Mouse (Mus musculus) left cerebral cortex, adult 9 months (tissue): ENCODE measurements around the gene Ttll13.

ENCODE experiments used
- DNase-seq, 2 experiments: peaks; one replicate each; pipeline ENCODE4 v3.0.0; 2022; ENCODE audit warnings: low spot score in 2 of 2

Ttll13 gene

DNA sequence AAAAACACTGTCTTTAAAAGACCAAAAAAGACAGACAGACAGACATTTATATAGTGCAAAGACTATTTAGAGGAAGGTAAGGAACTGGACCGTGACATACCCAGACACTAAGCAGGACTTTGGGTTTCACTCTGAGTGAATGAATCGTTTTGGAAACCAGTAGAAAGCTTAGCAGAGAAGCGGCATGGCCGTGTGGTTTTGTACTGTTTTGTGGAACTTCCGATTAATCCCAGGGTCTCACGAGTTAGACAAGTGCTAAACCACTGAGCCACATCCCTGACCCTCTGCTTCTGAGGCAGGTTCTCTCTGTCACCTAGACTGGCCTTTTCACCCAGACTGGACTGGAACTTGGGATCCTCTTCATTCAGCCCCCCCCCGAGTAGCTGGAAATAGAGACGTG lies 31.7 kb upstream of the Ttll13 start:
- no peak for DNase-seq

DNA sequence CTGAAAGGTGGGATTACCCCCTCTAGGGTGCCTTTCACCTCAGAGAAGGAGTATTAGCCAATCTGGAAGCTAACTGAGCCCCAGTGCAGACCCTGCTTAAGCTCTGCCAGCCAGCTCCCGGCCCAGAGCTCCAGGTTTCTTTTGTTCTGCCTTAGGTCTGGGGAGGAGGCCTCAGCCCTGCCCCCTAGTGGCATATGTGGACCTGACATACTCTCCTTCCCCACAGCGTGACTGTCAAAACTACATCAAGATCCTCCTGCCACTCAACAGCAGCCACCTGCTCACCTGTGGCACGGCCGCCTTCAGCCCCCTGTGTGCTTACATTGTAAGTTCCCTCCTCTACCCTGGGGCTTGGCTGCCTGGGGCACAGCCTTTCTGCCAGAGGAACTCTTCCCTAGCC lies 30.8 kb upstream of the Ttll13 start:
- peak in 1 of 2 experiments; percentile 70 for DNase-seq

DNA sequence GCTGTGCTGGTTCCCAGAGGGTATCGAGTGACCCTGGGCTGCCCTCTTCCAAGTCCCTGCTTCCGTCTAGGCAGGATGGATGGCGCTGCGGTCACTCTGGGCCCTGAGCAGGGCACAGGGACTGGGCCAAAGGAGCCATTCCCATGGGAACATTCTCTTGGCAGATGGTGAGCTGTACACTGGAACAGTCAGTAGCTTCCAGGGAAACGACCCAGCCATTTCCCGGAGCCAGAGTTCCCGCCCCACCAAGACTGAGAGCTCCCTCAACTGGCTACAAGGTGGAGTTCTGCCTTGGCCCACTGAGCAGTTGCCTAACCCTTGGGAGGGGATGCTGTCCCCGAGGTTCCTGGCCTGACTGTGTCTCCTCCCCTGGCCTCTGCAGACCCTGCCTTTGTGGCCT lies 29.6 kb upstream of the Ttll13 start:
- peak in 1 of 2 experiments; percentile 36 for DNase-seq

DNA sequence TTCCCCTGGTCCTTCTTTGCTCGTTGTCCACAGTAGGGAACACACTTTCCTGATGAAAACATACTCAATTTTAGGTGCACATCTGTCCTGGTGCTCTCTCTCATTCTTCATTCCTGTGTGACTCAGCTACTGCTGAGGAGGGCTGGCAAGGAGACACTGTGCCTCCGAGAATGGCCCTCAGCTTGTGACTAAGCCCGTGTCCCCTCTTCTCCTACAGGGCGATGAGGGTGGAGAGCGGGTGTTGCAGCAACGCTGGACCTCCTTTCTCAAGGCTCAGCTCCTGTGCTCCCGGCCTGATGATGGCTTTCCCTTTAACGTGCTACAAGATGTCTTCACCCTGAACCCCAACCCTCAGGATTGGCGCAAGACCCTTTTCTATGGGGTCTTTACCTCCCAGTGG lies 27.5 kb upstream of the Ttll13 start:
- no peak for DNase-seq

DNA sequence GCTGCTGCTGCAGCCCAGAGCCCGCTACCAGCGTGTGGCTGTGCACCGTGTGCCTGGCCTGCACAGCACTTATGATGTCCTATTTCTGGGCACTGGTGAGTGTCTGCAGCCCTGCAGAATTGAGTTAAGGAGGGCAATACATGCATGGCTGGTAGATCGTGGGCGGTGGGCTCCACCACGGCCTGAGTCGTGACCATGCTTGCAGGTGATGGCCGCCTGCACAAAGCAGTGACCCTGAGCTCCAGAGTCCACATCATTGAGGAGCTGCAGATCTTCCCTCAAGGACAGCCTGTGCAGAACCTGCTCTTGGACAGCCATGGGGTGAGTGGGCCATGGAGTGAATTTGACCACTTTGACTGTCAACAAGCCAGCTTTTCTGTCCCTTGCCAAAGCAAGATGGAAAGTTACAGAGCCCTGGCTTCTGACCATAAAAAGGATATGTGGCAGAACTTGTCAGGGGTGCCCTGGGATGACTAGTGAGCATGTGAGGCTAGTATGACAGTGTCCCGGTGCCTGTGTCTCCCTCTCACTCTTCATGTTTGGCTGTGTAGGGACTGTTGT lies 25.9 kb upstream of the Ttll13 start:
- DNase-seq, result no peak

DNA sequence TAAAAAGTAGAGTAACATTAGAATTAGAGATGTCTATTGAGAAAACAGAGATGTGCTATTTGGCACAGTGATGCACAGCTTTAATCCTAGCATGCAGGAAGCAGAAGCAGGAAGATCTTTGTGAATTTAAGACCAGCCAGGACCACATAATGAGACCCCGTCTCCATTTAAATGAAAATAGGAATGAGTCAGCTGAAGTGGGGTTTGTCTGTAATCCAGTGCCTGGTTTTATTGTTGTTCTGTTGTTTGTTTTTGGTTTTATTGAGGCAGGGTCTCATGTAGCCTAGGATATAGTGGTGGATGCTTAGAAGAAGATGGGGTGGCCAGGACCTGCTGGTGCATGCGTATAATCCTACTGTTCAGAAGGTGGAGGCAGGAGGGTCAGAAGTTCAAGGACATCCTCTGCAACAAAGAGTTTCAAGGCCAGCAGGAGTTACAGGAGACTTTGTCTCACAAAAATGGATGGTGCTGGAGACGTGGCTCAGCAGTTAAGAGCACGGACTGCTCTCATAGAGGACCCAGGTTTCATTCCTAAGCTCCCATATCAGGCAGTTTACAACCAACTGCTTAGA lies 24.9 kb upstream of the Ttll13 start:
- no peak for DNase-seq

DNA sequence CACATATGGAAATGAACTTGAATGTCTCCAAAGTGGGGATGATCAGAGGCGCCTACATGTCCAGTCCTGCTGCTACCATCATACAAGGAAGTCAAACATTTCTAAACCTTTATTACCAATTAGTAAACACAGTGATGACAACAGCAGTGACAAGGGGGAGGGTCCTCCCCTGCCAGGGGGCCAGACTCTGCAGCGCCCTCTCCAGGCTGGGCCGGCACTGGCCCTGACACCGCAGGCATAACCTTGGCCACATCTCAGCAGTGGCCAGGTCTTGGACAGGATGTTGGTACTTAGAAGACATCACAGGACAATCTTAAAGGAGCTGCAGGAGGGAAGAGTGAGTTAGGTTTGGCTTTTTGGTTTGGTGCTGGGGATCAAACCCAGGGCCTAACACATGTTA lies 19.1 kb upstream of the Ttll13 start:
- no peak for DNase-seq

DNA sequence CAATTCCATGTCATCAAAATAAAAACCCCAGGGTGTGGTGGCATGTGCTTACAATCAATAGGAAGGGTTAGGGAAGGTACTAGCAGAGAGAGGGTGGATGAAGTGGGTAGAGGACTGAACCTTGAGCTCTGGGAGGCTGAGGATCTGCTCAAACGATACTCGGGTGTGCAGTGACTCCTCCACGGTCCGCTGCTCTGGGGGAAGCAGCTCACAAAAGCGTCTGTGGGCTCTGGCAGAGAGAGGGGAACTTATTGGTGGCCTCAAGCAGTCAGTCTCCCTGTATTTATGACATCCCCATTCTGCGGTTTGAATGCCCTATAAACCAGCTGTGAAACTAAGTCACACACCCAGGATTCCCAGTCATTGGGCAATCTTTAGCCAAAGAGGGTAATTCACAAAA lies 16.0 kb upstream of the Ttll13 start:
- DNase-seq, result no peak

DNA sequence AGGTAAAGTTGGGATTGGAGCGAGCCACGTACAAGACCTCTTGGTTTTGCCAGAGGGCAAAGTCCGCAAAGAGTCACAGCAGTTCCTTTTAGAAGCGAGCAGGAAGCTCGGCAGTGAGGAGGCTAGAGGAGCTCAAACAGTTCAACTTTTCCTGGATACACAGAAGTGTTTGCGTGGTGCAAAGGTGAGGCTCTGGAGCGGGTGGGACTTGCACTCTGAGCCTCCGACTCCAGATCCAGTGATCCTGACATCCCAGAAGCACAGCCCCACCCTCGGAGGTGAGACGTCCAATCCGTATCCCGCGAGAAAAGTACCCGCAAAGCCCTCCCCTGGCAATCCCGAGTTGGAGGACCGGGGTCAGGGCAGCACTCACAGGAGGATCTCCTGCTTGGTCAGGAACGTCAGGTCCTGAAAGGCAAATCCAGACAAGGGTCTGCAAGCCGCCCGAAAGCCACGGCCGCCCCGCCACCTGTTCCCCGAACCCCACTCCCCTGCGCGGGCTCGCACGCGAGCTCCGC lies 14.1 kb upstream of the Ttll13 start:
- DNase-seq, result peak in 1 of 2 experiments; percentile 19

DNA sequence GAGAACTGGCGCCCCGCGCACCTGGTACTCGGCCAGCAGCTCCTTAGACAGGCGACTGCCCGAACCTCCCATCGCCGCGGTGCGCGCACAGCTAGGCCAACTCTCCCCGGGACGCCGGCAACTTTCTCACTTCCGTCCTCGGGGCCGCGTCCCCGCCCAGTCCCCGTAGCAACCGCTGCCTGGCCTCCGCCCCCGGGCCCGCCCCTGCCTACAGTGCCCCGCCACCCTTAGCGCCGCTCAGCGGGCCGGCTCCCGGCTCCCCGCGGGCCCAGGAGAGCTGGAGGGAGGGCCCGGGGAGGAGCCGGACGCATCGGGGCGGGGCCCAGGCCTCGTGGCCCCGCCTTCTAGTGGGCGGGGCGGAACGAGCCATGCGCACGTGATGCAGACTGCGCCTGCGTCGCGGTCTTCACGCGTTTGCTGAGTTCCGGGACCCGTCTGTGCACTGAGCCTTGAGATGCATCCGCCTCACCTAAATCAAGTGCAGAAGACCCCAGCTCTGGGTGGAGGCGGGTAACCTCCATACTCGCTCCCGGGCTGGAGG lies 13.6 kb upstream of the Ttll13 start, which contains the start of the genes Cib1 and Gdpgp1:
Gene Cib1, minus strand, starts transcription at position 325 of the 541 bp plus-strand sequence.
Gene Gdpgp1, plus strand, starts transcription at position 377 of the 541 bp plus-strand sequence.
- peak; percentile 87 to 95 for DNase-seq

DNA sequence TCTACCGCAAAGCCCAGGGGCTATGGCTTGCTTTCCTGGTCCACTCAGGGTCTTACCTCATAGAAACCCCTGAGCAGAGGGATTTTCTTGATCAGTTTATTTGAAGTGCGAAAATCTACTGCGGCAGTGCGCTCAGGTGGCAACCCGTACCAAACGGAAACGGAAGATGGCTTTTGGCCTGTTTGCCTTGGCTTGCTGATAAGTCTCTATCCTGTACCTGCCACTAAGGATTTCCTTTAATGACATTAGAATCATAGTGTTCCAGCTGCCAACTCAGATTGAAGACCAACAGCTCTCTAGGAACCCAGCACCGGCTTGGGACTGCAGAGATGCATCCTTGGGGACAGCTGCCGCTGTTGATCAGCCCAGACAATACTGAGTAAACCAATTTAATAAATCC lies 12.4 kb upstream of the Ttll13 start:
- no peak for DNase-seq

DNA sequence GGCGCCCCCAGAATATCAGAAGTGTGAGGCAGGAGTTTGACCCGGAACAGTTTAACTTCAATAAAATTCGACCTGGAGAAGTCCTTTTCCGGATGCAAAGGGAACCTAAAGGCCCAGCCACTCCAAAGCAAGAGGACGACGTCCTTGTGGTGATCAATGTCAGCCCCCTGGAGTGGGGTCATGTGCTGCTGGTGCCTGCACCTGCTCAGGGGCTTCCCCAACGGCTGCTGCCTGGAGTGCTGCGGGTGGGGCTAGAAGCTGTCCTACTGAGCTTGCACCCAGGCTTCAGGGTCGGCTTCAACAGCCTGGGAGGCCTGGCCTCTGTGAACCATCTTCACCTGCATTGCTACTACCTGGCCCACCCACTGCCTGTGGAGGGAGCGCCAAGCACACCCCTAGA lies 7.6 kb upstream of the Ttll13 start:
- no peak for DNase-seq

DNA sequence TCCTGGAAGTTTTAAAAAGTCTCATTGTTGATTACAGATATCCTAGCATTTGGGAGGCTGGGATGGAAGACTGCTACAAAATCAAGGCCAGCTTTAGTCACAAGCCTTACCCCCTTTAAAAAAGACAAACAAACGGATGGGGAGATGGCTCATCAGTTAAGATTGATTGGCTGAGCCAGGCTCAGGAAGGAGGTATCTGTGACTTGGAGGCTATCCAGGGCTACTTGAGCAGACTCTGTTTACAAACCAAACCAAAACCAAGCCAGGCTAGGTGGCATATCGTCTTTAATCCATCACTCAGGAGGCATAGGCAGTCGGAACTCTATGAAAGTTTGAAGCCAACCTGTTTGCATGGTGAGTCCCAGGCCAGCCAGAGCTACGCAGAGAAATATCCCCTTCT lies 4.5 kb upstream of the Ttll13 start:
- no peak for DNase-seq

DNA sequence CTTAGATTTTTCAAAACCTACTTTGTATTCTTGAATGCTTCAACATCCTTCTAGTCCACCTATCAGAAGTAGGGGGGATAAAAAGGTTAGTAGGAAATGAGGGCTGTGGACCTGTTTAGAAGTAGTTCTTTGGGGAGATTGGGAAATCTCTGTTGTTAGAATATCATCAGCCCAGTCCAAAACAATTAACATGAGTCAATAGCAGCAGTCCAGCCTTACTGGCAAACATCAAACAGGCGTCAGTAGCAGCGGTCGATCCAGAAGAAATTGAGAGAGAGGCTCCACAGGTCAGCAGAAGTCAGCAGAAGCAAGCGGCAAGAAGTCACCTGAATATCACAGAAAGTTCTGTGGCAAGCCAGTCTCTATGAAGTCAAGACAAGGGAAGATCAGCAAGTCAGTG lies 1.3 kb upstream of the Ttll13 start:
- DNase-seq, result no peak

DNA sequence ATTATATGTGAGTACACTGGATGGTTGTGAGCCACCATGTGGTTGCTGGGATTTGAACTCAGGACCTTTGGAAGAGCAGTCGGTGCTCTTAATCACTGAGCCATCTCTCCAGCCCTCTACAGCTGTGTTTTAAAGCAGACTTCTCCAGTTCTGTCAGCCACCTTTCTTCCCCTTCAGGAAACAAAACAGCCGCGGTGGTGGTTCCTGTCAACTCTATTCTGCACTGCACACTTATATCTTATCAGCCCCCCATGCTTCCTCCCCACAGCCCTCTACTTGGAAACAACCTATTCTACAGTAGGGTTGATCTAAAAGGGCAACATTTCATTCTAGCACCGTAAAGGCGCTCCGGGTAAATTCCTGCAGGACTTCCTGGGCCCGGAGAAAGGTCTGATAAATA lies 683 bp downstream of the Ttll13 start:
- DNase-seq, result no peak

DNA sequence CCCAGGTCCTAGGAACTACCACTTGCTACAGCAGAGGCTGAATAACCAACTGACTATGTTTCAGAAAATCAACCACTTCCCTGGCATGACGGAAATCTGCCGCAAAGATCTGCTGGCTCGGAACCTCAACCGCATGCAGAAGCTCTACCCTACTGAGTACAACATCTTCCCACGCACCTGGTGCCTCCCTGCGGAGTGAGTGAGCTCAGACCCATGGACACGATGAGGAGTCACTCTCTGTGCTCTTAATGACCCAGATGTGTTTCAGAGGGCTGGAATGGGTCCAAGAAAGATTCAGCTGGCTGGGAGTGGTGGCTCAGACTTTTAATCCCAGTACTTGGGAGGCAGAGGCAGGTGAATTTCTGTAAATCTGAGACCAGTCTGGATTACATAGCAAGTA lies 6.3 kb downstream of the Ttll13 start:
- no peak for DNase-seq

DNA sequence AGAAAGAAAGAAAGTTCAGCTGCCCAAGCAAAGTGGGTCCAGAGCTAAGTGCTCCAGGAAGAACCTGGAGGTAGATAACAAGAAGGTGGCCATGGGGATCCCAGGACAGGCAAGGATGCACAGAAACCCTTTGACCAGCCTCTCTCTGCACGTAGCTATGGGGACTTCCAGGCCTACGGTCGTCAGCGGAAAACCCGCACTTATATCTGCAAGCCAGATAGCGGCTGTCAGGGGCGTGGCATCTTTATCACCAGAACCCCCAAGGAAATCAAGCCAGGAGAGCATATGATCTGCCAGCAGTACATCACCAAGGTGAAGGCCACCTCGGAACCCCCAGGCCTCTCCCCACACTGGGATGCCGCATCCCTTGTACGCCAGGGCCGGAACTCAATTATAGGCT lies 6.7 kb downstream of the Ttll13 start:
- DNase-seq, result no peak

DNA sequence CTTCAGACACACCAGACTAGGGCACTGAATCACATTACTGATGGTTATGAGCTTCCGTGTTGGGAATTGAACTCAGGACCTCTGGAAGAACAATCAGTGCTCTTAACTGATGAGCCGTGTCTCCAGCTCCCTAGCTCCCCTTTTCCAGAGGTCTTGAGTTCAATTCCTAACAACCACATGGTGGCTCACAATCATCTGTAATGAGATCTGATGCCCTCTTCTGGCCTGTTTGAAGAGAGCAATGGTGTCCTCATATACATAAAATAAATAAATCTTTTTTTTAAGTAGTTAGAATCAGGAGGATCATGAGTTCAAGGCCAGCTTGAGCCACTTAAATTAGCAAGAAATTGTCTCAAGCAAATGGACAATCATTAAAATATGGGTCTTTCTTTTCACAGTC lies 9.8 kb downstream of the Ttll13 start:
- no peak for DNase-seq

DNA sequence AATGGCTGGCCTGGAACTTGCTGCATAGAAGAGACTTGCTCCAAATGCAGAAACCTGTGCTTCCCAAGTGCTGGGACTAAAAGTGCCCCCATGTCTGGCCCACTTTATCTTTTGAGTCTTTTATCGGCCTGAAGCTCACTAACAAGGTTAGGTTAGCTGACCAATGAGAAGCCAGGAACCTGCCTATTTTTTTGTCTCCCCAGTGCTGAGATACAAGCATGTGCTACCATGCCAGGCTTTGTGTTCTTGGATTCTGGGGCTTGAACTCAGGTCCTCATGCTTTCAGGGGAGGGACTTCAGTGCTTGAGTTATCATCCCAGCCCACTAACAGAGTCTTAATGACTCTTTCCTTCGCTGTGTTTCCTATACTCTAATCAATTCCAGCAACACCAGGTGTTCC lies 11.5 kb downstream of the Ttll13 start:
- no peak for DNase-seq

DNA sequence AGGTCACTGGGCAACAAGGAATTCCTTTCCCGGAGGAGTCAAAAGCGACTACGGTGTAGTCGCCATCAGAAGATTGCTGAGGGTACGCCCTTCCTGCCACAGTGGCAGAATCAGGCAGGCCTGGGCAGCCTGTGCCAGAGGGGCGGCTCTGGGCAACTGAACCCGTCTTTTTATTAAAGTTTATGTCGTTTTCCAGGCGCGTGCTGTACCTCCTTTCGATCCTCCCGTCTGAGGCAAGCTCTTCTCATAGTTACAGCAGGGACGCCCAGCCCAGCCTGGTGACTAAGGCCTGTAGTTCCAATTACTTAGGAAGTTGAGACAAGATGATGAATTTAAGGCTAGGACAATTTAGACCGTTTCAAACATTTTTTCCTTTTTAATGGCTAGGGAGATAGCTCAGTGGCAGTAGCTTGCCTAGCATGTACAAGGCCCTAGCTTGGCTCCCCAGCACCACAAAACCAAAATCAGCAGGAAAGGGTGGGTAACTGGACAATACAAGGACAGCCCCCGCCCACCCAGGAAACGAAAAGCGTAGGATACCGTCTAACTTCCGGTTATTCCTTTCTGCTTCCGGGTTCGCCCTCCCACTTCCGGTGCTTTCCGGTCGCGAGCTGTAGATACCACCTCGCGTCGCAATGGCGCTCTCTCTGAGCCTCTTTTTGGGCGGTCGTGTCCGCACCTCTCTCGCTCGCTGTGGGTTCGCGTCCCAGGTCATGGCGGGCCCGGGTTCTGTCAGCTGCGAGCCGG lies 14.6 kb downstream of the Ttll13 start, which contains the start of gene Ngrn:
Gene Ngrn, plus strand, starts transcription at position 591 of the 747 bp plus-strand sequence.
- peak; percentile 47 to 85 for DNase-seq

DNA sequence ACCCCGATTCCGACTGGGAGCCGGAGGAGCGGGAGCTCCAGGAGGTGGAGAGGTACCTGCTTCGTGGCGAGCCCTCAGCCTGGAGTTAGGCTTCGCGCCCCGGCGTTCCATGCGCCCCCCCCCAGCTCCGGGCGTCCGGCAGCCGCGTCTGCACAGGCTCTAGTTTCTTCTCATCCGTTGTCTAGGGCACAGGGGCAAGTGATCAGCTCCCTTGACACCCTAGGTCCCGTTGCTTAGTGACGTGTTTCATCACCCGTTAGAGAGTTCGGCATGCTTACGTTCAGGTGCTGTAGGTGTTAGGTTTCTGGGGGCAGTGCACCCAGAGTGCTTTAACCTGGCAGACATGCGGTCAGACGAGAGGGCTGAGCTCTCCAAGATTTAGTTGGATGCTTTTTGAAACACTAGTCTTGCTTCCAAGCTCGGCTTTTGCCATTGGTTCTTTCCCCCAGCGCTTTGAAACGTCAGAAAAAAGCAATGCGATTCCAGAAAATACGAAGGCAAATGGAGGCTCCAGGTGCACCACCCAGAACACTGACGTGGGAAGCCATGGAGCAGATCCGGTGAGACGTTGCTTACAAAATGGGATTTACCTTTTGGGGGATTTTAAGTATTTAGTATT lies 15.3 kb downstream of the Ttll13 start:
- DNase-seq, result peak in 1 of 2 experiments; percentile 26

DNA sequence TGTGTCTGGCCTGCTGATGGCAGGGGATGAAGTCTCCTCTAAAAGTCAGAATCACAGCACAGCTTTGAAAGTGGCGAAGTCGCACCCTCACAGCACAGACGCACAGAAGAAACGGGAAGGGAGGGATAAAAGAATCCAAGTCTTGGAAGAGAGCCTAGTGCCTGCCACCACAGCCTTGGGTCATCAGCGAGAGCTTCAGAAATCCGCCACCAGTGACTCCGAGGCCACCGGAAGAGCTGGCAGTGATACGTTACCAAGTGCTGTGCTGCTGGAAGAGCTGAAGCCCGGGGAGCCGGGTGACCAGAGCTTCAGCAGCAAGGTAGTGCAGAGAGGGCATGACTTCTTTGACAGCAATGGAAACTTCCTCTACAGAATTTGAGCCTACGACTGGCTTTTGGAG lies 18.4 kb downstream of the Ttll13 start:
- no peak for DNase-seq
